Mouse (Mus musculus): Measurements from ENCODE around the gene Upf2. TPM values are rescaled to one million over a fixed set of nuclear protein-coding genes. Genes with fewer than 3 reads are reported as not detected.
"Not testable (repeated sequence)": the region's sequence is repeated elsewhere in the genome, so short reads cannot be mapped to it uniquely, and the experiment has no call there.

Gene Upf2
- polyA plus RNA-seq, 1 experiment from 2014 or later = 13.7 TPM

DNA sequence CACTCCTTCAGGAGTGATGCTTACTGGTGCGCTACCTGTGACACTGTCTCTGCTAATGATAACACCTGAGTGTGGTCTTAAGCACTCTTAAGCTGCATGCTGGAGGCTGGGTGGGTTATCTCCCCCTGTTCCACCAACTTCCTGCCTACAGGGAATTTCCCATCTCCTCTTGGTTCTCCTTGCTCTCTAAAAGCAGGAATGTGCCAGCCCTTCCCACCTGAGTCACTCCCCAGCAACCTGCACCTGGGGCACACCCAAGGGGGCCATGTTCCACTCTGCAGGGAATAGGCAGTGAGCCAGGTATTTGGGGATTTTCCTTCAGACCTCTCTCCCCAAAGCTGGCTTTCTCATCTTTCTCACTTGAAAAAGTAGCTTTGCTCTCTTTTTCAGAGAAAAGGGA is 128.8 kb downstream of the Upf2 start:
- Histone ChIP-seq H3K4me1 (ENCODE audit: control insufficient read depth, insufficient read depth, low read length) (0 out of 2 replicates have a peak, but pooled peaks cover 6% of the 10 kb centered on the region), H3K4me2 (replicated peaks; ENCODE audit: low read depth, low read length) (no peak overlapping the region), H3K4me3 (ENCODE audit: low read depth, low read length) (no peak overlapping the region), H3K27ac (ENCODE audit: low read length) (no peak overlapping the region), H3K27me3 (ENCODE audit: control insufficient read depth, insufficient read depth, low read length) (no peaks in the 10 kb centered on the region), H3K9ac (replicated peaks; ENCODE audit: low read depth, low read length) (no peak overlapping the region), H3K9me3 (ENCODE audit: control insufficient read depth, low read depth, low read length) (no peaks in the 10 kb centered on the region), H3K36me3 (ENCODE audit: control insufficient read depth, insufficient read depth, low read length) (no peaks in the 10 kb centered on the region)
- 87% methylated on average over 1 of the region's 1 CpGs for WGBS
- no peak for ATAC-seq (ENCODE audit: insufficient number of reproducible peaks, insufficient read depth, low FRiP score, low read depth)

- Histone ChIP-seq H3K9ac (replicated peaks; ENCODE audit: low read depth, low read length) (no peak overlapping the region), H3K36me3 (ENCODE audit: control insufficient read depth, insufficient read depth, low read length) (no peaks in the 10 kb centered on the region), H3K4me2 (replicated peaks; ENCODE audit: low read depth, low read length) (no peak overlapping the region), H3K27me3 (ENCODE audit: control insufficient read depth, insufficient read depth, low read length) (no peaks in the 10 kb centered on the region), H3K27ac (ENCODE audit: low read length) (peak overlapping the region; percentile 71), H3K4me3 (ENCODE audit: low read depth, low read length) (no peak overlapping the region), H3K4me1 (ENCODE audit: control insufficient read depth, insufficient read depth, low read length) (0 out of 2 replicates have a peak, but pooled peaks cover 4% of the 10 kb centered on the region), H3K9me3 (ENCODE audit: control insufficient read depth, low read depth, low read length) (no peaks in the 10 kb centered on the region)
- WGBS = 27% methylated on average over 8 of the region's 8 CpGs
- peak; percentile 82 for ATAC-seq (ENCODE audit: insufficient number of reproducible peaks, insufficient read depth, low FRiP score, low read depth)
These were observed 129.8 kb downstream of the Upf2 start for GRCm38 (mm10) chr2:6081108-6081507.

DNA sequence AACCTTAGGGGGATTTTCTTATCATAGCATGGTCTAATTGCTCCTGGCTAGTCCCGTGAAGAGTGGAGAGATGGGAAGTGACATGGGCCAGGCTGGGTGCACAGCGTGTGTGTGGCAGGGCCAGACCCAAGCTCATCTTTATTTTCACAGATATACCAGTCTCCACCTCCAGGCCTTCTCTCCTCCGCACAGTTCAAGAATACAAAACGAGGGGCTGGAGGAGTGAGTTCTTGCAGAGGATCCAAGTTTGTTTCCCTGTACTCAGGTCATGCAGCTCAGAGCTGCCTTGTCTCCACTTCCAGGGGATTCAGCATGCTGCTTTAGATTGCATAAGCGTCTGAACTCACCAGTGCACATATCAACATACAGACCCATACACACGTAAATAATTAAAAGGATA is 131.3 kb downstream of the Upf2 start:
- H3K36me3 ChIP-seq (ENCODE audit: control insufficient read depth, insufficient read depth, low read length) = no peaks in the 10 kb centered on the region
- H3K4me2 ChIP-seq (replicated peaks; ENCODE audit: low read depth, low read length) = no peak overlapping the region
- 80% methylated on average over 6 of the region's 6 CpGs for WGBS
- no peaks in the 10 kb centered on the region for H3K9me3 ChIP-seq (ENCODE audit: control insufficient read depth, low read depth, low read length)
- no peak for ATAC-seq (ENCODE audit: insufficient number of reproducible peaks, insufficient read depth, low FRiP score, low read depth)
- H3K4me3 ChIP-seq (ENCODE audit: low read depth, low read length) = no peak overlapping the region
- H3K4me1 ChIP-seq (ENCODE audit: control insufficient read depth, insufficient read depth, low read length) = 0 out of 2 replicates have a peak, but pooled peaks cover 4% of the 10 kb centered on the region
- no peak overlapping the region for H3K27ac ChIP-seq (ENCODE audit: low read length)
- no peaks in the 10 kb centered on the region for H3K27me3 ChIP-seq (ENCODE audit: control insufficient read depth, insufficient read depth, low read length)
- H3K9ac ChIP-seq (replicated peaks; ENCODE audit: low read depth, low read length) = no peak overlapping the region

- Histone ChIP-seq H3K36me3 (ENCODE audit: control insufficient read depth, insufficient read depth, low read length) (no peaks in the 10 kb centered on the region), H3K27me3 (ENCODE audit: control insufficient read depth, insufficient read depth, low read length) (no peaks in the 10 kb centered on the region), H3K4me1 (ENCODE audit: control insufficient read depth, insufficient read depth, low read length) (0 out of 2 replicates have a peak, but pooled peaks cover 4% of the 10 kb centered on the region), H3K9me3 (ENCODE audit: control insufficient read depth, low read depth, low read length) (no peaks in the 10 kb centered on the region), H3K27ac (ENCODE audit: low read length) (no peak overlapping the region), H3K4me2 (replicated peaks; ENCODE audit: low read depth, low read length) (no peak overlapping the region), H3K9ac (replicated peaks; ENCODE audit: low read depth, low read length) (no peak overlapping the region), H3K4me3 (ENCODE audit: low read depth, low read length) (no peak overlapping the region)
- WGBS = 95% methylated on average over 1 of the region's 1 CpGs
- ATAC-seq (ENCODE audit: insufficient number of reproducible peaks, insufficient read depth, low FRiP score, low read depth) = no peak
These were observed 132.4 kb downstream of the Upf2 start for GRCm38 (mm10) chr2:6083696-6084095.

- H3K4me3 ChIP-seq (ENCODE audit: low read depth, low read length) = no peak overlapping the region
- no peak for ATAC-seq (ENCODE audit: insufficient number of reproducible peaks, insufficient read depth, low FRiP score, low read depth)
- WGBS = 75% methylated on average over 19 of the region's 19 CpGs
- H3K9me3 ChIP-seq (ENCODE audit: control insufficient read depth, low read depth, low read length) = no peaks in the 10 kb centered on the region
- H3K27me3 ChIP-seq (ENCODE audit: control insufficient read depth, insufficient read depth, low read length) = no peaks in the 10 kb centered on the region
- no peak overlapping the region for H3K9ac ChIP-seq (replicated peaks; ENCODE audit: low read depth, low read length)
- H3K4me2 ChIP-seq (replicated peaks; ENCODE audit: low read depth, low read length) = no peak overlapping the region
- H3K4me1 ChIP-seq (ENCODE audit: control insufficient read depth, insufficient read depth, low read length) = 0 out of 2 replicates have a peak, but pooled peaks cover 3% of the 10 kb centered on the region
- no peak overlapping the region for H3K27ac ChIP-seq (ENCODE audit: low read length)
- no peaks in the 10 kb centered on the region for H3K36me3 ChIP-seq (ENCODE audit: control insufficient read depth, insufficient read depth, low read length)
These were observed 134.6 kb downstream of the Upf2 start for GRCm38 (mm10) chr2:6085622-6086530.

DNA sequence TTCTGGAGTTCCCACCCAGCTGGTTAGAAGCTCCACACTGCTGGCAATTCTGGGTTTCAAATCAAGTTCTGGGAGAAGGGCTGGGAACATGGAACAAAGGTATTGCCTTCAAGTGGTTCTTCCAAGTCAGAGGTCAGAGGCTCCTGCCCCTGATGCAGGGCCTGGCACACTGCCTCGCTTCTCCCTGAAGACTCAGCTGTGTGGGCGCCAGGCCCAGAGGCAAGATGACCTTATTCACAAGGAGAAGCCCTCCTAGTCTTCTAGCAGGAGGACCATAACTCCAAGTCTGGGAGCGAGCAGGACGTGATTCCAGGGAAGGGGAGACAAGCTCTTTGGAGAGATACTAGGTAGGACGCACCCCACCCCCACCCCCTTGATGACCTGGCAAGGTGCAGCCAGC is 135.9 kb downstream of the Upf2 start:
- no peak overlapping the region for H3K4me3 ChIP-seq (ENCODE audit: low read depth, low read length)
- H3K36me3 ChIP-seq (ENCODE audit: control insufficient read depth, insufficient read depth, low read length) = no peaks in the 10 kb centered on the region
- no peak overlapping the region for H3K4me2 ChIP-seq (replicated peaks; ENCODE audit: low read depth, low read length)
- H3K27me3 ChIP-seq (ENCODE audit: control insufficient read depth, insufficient read depth, low read length) = no peaks in the 10 kb centered on the region
- 90% methylated on average over 5 of the region's 5 CpGs for whole genome bisulfite sequencing
- H3K9ac ChIP-seq (replicated peaks; ENCODE audit: low read depth, low read length) = no peak overlapping the region
- H3K27ac ChIP-seq (ENCODE audit: low read length) = no peak overlapping the region
- ATAC-seq (ENCODE audit: insufficient number of reproducible peaks, insufficient read depth, low FRiP score, low read depth) = no peak
- no peaks in the 10 kb centered on the region for H3K4me1 ChIP-seq (ENCODE audit: control insufficient read depth, insufficient read depth, low read length)
- H3K9me3 ChIP-seq (ENCODE audit: control insufficient read depth, low read depth, low read length) = no peaks in the 10 kb centered on the region

DNA sequence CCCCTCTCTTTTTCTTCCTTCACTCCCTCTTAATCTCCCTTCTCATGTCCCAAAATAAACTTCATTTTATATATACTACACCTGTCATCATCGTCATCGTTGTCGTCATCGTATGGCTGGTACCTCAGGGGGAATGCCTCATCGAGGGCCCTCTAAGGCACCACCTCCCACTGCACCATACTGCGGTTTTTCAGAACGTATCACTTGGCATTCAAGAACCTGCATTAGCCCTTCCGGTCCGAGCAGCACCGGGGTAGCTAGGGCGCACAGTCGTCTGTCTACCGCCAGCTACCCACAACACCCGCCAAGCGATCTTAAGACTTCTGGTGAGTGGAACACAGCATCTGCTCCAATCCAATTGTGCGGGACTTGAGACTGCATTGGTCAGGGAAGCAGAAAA is 138.7 kb downstream of the Upf2 start:
- WGBS = 80% methylated on average over 16 of the region's 16 CpGs
- not testable (repeated sequence) for H3K9ac ChIP-seq (replicated peaks; ENCODE audit: low read depth, low read length); H3K36me3 ChIP-seq (ENCODE audit: control insufficient read depth, insufficient read depth, low read length)

GRCm38 (mm10) chr2:6097113-6097716 is 145.9 kb downstream of the Upf2 start:
- ATAC-seq (ENCODE audit: insufficient number of reproducible peaks, insufficient read depth, low FRiP score, low read depth) = peak; percentile 75
- Histone ChIP-seq H3K4me2 (replicated peaks; ENCODE audit: low read depth, low read length) (no peak overlapping the region), H3K27ac (ENCODE audit: low read length) (peak overlapping the region; percentile 68), H3K9me3 (ENCODE audit: control insufficient read depth, low read depth, low read length) (no peaks in the 10 kb centered on the region), H3K9ac (replicated peaks; ENCODE audit: low read depth, low read length) (no peak overlapping the region), H3K36me3 (ENCODE audit: control insufficient read depth, insufficient read depth, low read length) (no peaks in the 10 kb centered on the region), H3K4me3 (ENCODE audit: low read depth, low read length) (no peak overlapping the region), H3K4me1 (ENCODE audit: control insufficient read depth, insufficient read depth, low read length) (peaks cover 14% of the 10 kb centered on the region; the same call in 1 of the 2 replicates), H3K27me3 (ENCODE audit: control insufficient read depth, insufficient read depth, low read length) (no peaks in the 10 kb centered on the region)
- WGBS = 60% methylated on average over 7 of the region's 7 CpGs

More for the DNA sequence above, 138.7 kb downstream of the Upf2 start:
- not testable (repeated sequence) for H3K27ac ChIP-seq (ENCODE audit: low read length); H3K4me2 ChIP-seq (replicated peaks; ENCODE audit: low read depth, low read length); ATAC-seq (ENCODE audit: insufficient number of reproducible peaks, insufficient read depth, low FRiP score, low read depth); H3K4me1 ChIP-seq (ENCODE audit: control insufficient read depth, insufficient read depth, low read length); H3K4me3 ChIP-seq (ENCODE audit: low read depth, low read length); H3K9me3 ChIP-seq (ENCODE audit: control insufficient read depth, low read depth, low read length); H3K27me3 ChIP-seq (ENCODE audit: control insufficient read depth, insufficient read depth, low read length)

Data from stomach, embryonic 14.5 days (tissue).